Mouse (Mus musculus): ENCODE results near the gene Coasy. TPM values are rescaled to one million over a fixed set of nuclear protein-coding genes. Genes with fewer than 3 reads are reported as not detected.

The Coasy gene
- polyA plus RNA-seq, 3 experiments from 2014 or later, result 16.5 to 21.0 (median 18.2) TPM

DNA sequence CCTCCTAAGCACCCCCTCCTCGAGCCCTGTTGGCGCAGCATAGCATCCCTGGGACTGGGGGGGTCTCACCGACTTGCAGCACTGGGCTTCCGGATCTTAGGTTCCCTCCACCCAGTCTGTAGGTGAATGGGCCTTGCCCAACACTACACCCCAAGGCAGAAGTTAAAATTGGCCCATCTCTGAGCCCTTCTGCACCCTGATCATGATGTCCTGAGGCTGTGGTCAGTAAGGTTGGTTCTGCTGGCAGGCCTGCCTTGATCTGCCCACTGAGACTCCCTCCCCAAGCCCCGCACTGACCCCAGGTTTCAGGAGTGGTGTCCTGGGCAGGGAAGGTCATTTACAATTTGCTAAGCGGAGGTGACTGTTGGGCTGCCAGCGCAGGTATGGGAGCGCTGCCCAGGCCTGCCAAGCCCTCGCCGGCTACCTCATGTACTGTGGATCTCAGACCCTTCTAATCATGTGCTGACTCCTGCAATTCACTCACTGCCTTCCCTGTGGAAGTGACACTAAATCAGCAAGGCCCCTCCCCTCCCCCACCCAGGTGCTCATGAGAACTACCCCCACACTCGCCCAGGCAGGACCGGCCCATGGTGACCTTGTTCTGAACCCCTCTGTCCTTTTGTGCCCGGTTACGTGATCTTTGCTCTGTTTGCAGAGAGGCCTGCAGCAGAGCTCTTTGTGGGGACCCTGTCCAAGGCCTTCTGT lies 19.2 kb upstream of the Coasy start:
- ATAC-seq, result no peak

DNA sequence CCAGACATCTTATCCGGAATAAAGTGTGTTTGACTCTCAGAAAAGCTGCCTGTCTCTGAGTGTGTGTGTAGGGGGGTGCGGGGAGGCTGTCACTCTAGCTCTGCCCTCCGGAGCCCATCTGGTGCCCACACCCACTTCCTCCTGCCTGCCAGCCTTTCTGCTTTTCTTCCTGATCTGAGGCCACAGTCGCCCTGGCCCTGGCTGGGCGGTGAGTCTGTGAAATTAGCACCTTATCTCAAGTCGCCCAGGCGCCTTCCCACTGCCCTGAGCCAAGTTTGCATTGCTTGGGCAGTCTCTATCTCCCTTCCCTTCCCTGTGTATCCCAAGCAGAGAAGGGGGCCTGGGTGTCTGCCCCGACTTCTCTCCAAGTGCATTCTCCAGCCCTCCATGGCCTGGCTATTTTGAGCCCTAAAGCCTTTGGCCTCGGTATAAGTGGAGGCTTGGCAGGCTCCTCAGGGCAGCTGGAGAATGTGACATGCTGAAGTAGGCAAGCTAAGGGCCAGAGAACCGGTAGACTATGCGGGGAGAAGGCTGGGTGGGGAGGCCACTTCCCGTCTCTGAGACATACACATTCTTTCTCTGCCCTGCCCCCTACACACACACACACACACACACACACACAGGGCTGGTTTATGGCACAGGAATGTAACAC lies 18.6 kb upstream of the Coasy start:
- peak; percentile 42 for ATAC-seq

DNA sequence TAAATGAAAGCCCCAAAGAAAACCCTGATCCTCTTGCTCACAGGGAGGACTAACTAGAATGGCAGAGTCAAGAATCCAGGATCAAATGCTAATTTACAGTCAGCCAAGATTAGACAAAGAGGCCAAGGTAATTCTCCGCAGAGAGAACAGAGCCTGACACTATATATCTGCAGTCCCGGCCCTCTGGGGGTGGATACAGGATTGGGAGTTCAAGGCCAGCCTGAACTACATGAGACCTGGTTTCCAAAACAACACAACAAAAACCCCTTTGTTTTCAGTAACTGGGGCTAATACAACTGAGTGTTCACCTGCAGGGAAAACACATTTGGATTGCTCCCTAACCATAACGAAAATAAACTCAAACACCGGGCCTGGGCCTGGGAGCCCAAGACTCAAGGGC lies 17.9 kb upstream of the Coasy start:
- no peak for ATAC-seq

DNA sequence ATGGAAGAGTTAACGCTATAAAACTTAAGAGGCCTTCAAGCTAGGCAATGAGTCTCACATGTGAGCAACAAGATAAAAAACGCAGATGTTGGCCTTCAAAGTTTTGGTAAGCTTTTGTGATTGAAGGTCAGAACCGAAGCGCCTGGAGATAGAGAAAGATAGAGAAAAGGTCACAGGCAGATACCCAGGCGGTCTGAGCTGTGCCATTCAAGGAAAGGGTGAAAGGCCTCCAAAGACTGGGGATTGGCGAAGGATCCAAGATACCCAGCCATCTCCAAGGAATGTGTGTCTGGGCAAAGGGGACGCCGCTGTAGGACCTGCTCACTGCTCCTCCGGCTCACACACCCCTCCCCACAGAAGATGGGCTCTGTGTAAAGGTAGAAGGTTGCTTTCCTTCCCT lies 17.4 kb upstream of the Coasy start:
- ATAC-seq, result no peak

DNA sequence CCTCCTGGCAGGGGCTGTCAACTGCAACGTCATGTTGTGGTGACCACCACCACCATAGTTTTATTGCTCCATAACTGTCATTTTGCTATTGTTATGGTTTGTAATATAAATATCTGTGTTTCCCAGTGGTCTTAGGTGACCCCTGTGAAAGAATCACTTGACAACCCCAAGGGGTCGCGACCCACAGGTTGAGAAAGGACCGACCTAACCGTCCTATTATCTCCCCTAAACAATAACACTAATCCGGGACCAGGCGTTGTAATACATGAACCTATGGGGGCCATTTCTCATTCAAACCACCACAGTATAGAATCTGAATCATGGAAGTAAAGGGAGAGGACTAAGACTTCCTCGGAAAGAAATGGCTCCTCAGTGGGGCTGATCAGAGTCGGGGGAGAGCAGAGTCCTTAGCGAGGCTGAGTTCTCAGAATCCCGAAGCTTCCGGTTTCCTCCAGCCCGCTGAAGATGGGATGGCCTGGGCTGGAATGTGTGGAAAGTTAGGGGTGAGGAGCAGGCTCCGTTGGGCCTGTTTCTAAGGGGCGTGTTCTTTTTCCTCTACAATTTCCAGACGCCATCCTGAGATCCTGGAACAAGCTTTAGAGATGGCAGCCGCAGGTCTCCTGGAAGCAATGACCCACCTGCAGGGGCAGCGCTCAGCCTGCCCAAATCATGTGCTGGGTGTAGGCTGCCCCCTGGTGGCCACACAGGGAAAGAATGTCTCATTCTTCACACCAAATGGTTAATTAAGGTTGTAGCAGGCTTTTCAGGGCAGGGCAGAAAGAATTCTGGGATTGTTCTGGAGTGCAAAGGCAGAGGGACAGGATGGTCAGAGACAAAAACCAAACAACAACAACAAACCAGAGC lies 15.6 kb upstream of the Coasy start:
- ATAC-seq, result peak; percentile 38

DNA sequence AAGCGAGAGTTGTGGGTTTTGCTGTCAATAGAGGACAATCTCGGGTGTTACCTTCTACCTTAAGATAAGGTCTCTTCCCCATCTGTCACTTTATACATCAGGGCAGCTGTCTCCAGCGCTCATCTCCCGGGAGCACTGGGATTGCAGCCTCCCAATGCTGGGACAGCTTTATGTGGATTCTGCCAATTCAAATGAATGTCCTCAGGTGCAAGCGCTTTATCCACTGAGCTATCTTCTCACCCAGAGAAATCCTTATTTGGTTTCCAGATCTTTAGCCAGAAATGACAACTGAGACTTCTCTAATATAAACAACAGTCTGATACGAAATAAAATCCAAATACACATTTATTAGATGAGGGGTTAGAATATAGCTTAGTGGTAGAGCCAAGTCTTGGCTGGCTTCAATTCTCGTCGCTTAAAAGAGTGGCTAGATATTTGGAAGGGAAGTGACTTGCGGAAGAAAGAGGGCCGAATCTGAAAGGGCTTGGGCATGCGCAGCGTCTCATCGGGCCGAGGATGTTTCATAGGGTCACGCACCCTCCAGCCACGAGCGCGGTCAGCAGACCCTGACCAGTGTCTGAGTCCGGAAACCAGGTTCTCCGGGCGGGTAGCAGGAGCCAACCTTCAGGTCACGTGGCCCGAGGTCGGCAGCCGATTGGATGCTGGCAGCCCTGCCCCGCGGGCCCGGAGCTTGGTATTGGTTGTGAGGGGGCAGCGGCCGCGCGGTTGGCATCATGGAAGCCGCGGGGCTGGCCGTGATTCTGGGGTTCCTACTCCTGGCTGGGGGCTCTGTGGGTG lies 12.8 kb upstream of the Coasy start, which contains the start of gene Naglu:
TSS of gene Naglu (plus strand) at position 622 of the 798 bp plus-strand sequence.
- peak; percentile 93 for ATAC-seq

DNA sequence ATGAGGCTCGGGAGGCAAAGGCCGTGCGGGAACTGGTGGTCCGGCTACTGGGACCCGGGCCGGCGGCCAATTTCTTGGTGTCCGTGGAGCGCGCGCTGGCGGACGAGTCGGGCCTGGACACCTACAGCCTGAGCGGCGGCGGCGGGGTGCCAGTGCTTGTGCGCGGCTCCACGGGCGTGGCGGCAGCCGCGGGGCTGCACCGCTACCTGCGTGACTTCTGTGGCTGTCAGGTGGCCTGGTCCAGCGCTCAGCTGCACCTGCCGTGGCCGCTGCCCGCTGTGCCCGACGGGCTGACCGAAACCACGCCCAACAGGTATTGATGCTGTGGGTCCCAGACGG lies 12.2 kb upstream of the Coasy start:
- ATAC-seq, result peak; percentile 47

DNA sequence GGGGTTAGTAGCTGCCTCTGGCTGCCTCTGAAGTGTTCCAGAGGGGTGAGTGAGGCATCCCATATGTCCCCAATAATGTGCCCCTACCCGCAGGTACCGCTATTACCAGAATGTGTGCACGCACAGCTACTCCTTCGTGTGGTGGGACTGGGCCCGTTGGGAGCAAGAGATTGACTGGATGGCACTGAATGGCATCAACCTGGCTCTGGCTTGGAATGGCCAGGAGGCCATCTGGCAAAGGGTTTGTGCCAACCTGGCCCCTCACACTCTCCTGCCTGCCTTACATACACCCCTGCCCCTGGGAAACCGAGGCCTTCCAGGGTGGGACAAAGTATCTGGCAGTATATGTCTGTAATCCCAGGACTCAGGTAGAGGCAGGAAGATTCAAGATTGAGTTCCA lies 11.4 kb upstream of the Coasy start:
- ATAC-seq, result no peak

DNA sequence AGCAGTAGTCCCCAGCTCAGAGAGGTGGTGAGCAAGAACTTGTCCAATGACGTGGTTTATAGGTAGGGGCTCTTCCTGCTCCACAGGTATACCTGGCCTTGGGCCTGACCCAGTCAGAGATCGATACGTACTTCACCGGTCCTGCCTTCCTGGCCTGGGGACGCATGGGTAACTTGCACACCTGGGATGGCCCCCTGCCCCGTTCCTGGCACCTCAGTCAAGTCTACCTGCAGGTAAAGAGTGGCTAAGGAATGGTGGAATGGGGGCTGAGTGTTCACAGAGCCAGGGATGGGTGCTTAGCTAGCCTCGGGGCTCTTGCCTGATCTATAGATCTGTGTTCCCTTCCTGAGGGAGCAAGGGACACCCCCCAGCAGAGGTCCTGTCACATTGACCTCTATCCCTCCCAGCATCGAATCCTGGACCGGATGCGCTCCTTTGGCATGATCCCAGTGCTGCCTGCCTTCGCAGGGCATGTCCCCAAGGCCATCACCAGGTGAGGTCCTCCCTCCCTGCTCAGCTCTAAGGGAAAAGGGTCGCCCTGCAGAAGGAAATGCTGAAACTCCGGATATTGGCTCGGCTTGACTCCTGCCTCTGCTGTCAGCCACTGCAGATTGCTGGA lies 10.4 kb upstream of the Coasy start:
- ATAC-seq, result no peak

DNA sequence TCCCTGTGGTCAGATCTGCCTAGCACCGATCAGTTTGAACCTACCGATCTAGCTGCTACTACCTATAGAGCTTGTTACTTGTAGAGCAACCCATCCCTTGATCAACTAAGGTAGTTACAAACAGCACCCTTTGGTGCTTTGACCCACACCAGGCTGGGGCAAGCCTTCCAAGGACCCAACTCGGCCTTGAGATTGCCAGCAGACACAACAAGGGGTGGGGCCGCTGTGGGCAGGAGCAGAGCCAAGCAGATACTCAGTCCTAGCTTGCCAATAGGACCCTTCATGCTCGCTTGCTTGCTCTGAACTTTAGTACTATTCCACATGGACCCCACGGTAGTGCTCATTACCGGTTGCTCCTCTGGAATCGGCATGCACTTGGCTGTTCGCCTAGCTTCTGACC lies 4.2 kb upstream of the Coasy start, which contains the start of gene Hsd17b1:
TSS of gene Hsd17b1 (plus strand) at position 291 of the 400 bp plus-strand sequence.
- no peak for ATAC-seq

DNA sequence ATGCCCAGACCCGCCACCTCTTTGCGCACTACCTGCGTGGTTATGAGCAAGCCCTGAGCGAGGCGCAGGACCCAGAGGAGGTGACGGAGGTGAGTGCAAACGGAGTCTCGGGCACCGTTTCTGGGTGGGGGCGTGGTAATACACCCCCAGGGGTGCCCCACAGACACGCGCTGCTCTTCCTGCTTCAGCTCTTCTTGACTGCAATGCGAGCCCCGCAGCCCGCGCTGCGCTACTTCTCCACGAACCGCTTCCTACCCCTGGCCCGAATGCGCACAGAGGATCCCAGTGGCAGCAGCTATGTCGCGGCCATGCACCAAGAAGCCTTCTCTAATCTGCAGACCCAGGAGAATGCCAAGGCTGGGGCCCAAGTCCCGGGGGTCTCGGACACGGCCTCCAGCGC lies 2.6 kb upstream of the Coasy start:
- no peak for ATAC-seq

DNA sequence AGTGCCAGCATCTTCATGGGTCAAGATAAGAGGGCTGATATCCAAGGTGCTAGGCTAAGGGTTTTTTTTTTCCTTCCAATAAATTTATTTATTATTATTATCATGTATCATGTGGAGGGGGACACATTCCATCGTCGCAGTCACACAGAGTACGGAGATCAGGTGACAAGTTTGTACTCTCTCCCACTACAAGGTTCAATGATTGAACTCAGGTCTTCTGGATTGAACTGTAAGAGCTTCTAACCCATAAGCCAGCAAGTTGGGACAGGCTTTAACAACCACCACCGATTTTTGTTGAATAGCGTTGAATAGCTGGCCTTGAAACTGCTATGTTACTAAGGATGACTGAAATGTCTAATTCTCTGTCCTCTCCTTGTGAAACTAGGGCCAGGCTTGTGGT lies 1.9 kb upstream of the Coasy start:
- no peak for ATAC-seq

DNA sequence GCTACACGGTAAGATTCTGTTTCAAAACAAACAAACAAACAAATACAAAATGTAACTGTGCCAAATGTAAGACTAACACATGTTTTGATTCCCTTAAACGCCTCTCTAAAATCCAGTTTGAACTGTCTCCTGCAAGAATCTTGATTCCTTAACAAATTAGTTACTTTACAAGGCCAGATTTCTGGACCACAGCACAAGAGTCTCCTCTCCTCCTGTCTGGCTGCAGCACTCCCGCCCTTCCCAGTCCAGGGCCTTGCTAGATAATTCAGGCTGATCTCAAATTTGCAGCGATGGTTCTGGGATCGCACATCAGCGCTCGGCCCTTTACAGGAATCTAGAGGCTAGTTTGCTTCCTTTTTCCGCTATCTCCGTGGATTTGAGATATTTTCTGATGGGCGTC lies 706 bp upstream of the Coasy start:
- no peak for ATAC-seq

DNA sequence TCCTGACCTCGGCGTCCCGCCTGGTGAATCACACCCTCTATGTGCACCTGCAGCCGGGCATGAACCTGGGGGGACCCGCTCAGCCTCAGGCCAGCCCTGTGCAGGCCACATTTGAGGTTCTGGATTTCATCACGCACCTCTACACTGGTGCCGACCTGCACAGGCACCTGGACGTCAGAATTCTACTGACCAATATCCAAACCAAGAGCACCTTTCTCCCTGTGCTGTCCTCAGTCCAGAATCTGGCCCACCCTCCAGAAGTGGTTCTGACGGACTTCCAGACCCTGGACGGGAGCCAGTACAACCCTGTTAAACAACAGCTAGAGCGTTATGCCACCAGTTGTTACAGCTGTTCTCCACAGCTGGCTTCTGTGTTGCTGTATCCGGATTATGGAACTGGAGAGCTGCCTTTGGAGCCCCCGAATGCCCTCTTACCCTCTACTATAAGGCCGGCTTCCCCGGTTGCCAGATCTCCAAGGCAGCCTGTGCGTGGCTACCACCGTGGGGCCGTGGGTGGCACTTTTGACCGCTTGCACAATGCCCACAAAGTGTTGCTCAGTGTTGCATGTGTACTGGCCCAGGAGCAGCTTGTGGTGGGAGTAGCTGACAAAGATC lies 825 bp downstream of the Coasy start:
- no peak for ATAC-seq

DNA sequence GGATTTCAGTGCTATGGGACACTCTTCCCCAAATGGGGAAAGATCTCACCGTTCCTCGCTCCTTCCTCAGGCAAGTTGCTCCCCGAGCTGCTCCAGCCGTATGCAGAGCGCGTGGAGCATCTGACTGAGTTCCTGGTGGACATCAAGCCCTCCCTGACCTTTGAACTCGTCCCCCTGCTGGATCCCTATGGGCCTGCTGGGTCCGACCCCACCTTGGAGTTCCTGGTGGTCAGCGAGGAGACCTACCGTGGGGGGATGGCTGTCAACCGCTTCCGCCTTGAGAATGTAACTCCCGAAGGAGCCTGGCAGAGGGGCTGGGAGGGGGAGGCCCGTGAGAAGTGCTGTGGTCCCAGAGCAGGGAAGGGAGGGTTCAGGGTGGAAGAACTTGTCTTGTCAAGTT lies 1.9 kb downstream of the Coasy start:
- no peak for ATAC-seq

DNA sequence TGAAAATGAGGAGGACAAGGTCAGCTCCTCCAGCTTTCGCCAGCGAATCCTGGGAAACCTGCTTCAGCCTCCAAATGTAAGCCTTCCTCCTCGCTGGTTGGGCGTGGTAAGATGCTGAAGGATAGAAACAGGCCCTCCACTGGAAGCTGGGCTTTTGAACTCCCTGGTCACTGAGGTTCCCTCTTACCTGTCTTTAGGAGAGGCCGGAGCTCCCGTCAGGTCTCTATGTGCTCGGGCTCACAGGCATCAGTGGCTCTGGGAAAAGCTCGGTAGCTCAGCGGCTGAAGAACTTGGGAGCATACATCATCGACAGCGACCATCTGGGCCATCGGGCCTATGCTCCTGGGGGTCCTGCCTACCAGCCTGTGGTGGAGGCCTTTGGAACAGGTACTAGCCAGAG lies 2.4 kb downstream of the Coasy start:
- ATAC-seq, result no peak

DNA sequence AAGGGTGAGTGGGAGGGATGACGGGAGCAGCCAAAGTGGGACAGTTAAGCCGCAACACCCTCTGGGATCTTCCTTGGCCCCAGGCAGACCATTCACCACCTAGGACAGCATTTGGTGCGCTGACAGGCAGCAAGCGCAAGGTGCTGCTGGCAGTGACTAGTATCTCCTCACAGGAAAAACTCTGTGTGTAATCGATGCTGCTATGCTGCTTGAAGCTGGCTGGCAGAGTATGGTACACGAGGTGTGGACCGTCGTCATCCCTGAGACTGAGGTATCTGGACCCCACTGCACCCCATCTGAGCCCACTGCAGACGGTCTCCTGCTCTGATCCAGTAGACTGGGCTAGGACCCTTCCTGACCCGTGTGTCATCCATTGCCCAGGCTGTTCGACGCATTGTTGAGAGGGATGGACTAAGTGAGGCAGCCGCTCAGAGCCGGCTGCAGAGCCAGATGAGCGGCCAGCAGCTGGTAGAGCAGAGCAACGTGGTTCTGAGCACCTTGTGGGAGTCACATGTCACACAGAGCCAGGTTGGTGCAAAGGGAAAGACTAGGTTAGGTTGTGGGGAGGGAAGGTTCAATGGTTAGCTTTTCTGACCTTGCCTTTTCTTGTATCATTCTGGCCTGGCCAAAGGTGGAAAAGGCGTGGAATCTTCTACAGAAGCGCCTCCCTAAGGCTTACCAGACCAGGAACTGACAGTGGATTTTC lies 3.4 kb downstream of the Coasy start:
- no peak for ATAC-seq

DNA sequence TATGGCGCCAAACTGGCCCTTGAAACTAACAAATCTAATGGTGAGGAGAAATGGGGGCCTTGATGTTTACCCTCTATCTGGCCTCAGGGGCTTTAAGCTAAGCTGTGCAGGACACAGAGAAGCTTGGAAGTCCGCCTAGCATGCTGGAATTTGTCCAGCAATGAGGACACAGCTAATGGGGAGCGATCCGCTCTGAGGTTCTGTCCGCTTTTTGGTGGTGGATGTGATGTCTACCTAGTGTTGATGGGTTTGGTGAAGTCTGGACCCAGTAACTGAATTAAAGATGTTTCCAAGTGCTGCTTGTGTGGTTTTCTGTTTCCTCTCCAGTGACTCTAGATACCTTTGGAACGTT lies 3.9 kb downstream of the Coasy start:
- no peak for ATAC-seq

DNA sequence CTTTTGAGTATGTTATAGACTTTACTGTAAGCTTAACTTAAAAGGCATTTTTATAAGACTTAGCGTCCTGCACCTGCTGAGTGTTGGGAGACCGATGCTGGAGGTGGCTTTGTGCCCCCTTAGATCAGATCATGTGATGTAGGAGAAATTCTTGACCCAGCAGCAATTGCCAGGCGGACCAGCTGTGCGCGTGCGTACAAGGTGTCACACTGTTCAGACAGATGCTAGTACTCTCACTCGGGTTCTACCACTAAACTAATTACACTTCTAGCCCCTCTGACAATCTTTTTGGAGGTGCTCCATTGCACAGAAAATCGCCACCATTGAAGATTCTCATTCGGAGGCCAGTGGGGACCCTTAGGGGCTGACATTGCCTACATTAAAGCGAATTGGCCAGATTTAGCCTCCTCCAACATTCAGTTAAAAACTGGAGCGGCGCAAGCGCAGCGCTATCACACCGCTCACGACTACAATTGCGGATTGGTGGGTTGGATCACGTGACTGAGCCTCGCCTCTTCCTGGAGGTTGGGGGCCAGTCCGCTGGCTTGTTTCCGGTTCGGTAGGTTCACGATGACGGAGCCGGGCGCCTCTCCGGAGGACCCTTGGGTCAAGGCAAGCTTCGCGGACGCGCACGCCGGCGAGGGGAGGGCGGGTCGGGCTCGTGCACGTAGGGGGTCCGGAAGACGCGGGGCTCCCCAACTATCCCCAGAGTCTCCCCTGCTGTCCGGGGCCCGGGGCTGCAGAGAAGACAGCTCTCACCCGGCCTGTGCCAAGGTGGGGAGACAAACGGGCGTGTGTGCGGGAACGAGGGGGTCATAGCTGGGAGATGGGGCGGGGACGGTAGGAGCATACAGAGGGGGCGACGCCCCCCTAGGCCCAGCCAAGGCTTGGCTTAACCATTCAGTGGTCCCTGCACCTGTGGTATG lies 4.7 kb downstream of the Coasy start, which contains the start of gene Mlx:
TSS of gene Mlx (plus strand) at position 522 of the 926 bp plus-strand sequence.
- ATAC-seq, result peak; percentile 80

DNA sequence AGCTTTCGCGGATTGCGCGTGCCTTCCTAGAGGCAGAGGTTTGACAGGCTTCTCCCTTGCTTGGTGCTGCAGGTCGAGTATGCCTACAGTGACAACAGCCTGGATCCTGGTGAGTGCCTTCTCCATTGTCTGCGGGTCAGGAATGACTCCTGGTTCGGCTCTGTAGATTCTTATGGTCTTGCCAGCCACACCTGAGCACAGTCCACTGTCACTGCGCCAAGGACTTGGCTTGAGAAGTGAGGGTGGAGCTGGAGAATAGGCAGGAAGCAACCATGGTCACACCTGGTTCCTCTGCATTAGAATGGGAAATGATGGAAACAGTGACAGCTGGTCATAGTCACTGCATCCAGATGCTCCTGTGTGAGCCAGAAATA lies 5.3 kb downstream of the Coasy start:
- ATAC-seq, result no peak
